8 mouse cellular contexts compared by ENCODE assay signal in the genomic region with DNA sequence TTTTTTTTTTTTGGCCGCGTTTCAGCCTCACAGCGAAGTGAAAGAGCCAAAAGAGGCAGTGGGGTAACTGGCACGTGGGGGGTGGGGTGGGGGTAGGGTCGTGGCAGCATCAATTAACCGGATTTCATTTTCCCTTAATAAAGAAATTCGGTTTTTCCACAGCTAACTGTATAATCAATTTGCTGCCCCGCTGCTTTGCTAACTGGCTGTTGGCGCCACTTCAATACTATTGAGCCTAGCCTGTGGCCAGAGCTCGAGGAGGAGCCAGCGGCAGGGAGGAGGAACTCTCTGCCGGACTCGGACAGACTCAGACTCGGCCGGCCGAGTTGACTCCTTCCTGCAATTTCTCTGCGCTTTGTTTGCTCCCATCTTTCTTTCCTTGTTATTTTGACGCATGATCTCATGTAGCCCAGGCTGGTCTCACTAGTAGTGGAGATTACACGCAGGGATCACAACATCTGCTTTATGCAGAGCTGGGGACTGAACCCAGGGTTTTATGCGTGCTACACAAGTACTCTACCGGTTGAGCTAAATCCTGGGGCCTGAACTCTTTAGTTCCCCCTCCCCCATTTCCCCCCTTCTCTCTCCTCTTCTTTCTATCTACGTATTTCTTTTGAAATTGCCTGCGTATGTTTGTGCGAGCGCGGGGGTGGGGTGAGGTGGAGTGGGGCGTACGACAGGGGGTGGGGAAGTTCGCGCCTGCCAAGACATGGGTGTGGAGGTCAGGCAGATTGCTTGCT.
DNase-seq lines count a peak whose midpoint lies in the region; ATAC-seq lines count a peak whose summit lies in the region.

No protein-coding gene starts in this region.

- peak; percentile 64 for DNase-seq in R1 (ENCODE audit: low read depth, low spot score)
- peak; percentile 23 for DNase-seq in cerebellum, adult 9-11 months
- DNase-seq in frontal cortex, postnatal 25 days (ENCODE audit: low spot score in 2 of 2) = peak; percentile 9 to 15
- peak; percentile 27 to 28 for DNase-seq in layer of hippocampus, postnatal 36 days
- DNase-seq in lung, postnatal 36 days = peak; percentile 81
- DNase-seq in retina, postnatal 1 day = peak; percentile 72
- DNase-seq in urinary bladder, adult 2 months (ENCODE audit: low spot score) = peak; percentile 26

- WGBS in hindbrain, embryonic 13.5 days = 9% methylated on average over 28 of the region's 30 CpGs

- H3K4me2 ChIP-seq in hindbrain, embryonic 13.5 days = peak overlapping the region; percentile 58

- H3K9me3 ChIP-seq in hindbrain, embryonic 13.5 days = no peaks in the 10 kb centered on the region

- H3K36me3 ChIP-seq in hindbrain, embryonic 13.5 days = no peaks in the 10 kb centered on the region

- peak; percentile 90 for ATAC-seq in hindbrain, embryonic 13.5 days (ENCODE audit: low FRiP score)

- peak overlapping the region; percentile 36 for H3K4me3 ChIP-seq in hindbrain, embryonic 13.5 days

- H3K27ac ChIP-seq in hindbrain, embryonic 13.5 days = no peak overlapping the region

- peaks cover 4% of the 10 kb centered on the region; the same call in 1 of the 2 replicates for H3K27me3 ChIP-seq in hindbrain, embryonic 13.5 days

- H3K4me1 ChIP-seq in hindbrain, embryonic 13.5 days (replicated peaks) = 0 out of 2 replicates have a peak, but pooled peaks cover 12% of the 10 kb centered on the region

- H3K9ac ChIP-seq in hindbrain, embryonic 13.5 days = peak overlapping the region; percentile 63; the same call in 1 of the 2 replicates

Comparison
In these comparisons a context has a peak if more than half of its experiments do, and no peak if none do; other contexts are left out.
1. DNase-seq: peak in every context shown above with its lines; median percentile 81 in lung, postnatal 36 days; 72 in retina, postnatal 1 day; 64 in R1; 28 in layer of hippocampus, postnatal 36 days; 26 in urinary bladder, adult 2 months; 23 in cerebellum, adult 9-11 months; 12 in frontal cortex, postnatal 25 days.